Comparison of ENCODE assay signal across 31 mouse cellular contexts in genomic region chr1:51149890-51150289, GRCm38 (mm10).
A peak's percentile ranks its signal among the peaks of the same experiment; 100 is the strongest.
DNase-seq lines count a peak whose midpoint lies in the region; ATAC-seq and TF ChIP-seq lines count a peak whose summit lies in the region.
"Had no signal": no experiment of that assay in that cellular context is flagged by ENCODE, and none has a peak within 500 bp of the region (broad histone marks: within the 10 kb centered on the region; RNA-seq: fewer than 3 reads in every experiment).

No protein-coding gene starts in this region.

- H3K4me2 ChIP-seq in lung, embryonic 14.5 days = no peak overlapping the region
- H3K4me2 ChIP-seq in heart, embryonic 13.5 days = no peak overlapping the region
- H3K4me2 ChIP-seq: embryonic facial prominence, embryonic 15.5 days; forebrain, embryonic 13.5 days; intestine, embryonic 15.5 days; liver, embryonic 12.5 days; midbrain, embryonic 12.5 days; neural tube, embryonic 13.5 days had no signal

- H3K4me1 ChIP-seq in lung, embryonic 14.5 days (ENCODE audit: insufficient read depth) = no peaks in the 10 kb centered on the region; the same call in 1 of the 2 replicates
- H3K4me1 ChIP-seq in lung, adult 2 months (ENCODE audit: control insufficient read depth, insufficient read depth, low read length) = peaks cover 6% of the 10 kb centered on the region
- peaks cover 34% of the 10 kb centered on the region for H3K4me1 ChIP-seq in heart, embryonic 10.5 days
- H3K4me1 ChIP-seq in heart, embryonic 13.5 days = peaks cover 45% of the 10 kb centered on the region
- H3K4me1 ChIP-seq: embryonic facial prominence, embryonic 15.5 days; intestine, embryonic 15.5 days; liver, embryonic 12.5 days; midbrain, embryonic 12.5 days had no signal

- ATAC-seq in lung, embryonic 14.5 days (ENCODE audit: insufficient read depth) = no peak; the same call in 1 of the 2 replicates
- ATAC-seq in heart, embryonic 13.5 days (ENCODE audit: extremely low read depth, insufficient number of reproducible peaks, low FRiP score, low TSS enrichment) = no peak
- ATAC-seq: forebrain, embryonic 13.5 days; hindbrain, embryonic 16.5 days; intestine, embryonic 15.5 days; liver, embryonic 12.5 days; liver, postnatal 0 days had no signal

- intact Hi-C loops in heart, postnatal 10 days (cut with DNase I) = loop anchor here (2.0 to 5.0 kb wide), 3 partner anchors 117 to 185 kb away; partner anchors contain the start of gene Cavin2

- H3K4me3 ChIP-seq in lung, embryonic 14.5 days (ENCODE audit: low read depth, low read length) = no peak overlapping the region
- no peak overlapping the region for H3K4me3 ChIP-seq in lung, adult 2 months (replicated peaks; ENCODE audit: extremely low read depth, low read depth, low read length)
- H3K4me3 ChIP-seq in heart, embryonic 10.5 days = no peak overlapping the region
- H3K4me3 ChIP-seq in heart, embryonic 13.5 days = no peak overlapping the region
- H3K4me3 ChIP-seq: embryonic facial prominence, embryonic 10.5 days; embryonic facial prominence, embryonic 15.5 days; forebrain, embryonic 13.5 days; gastrocnemius, adult 2 months; hindbrain, embryonic 10.5 days; intestine, embryonic 15.5 days; liver, embryonic 12.5 days; megakaryocyte, embryonic 14.5 days; midbrain, embryonic 12.5 days; neural tube, embryonic 13.5 days had no signal

- no peak overlapping the region for H3K9ac ChIP-seq in lung, embryonic 14.5 days
- no peak overlapping the region for H3K9ac ChIP-seq in heart, embryonic 13.5 days
- H3K9ac ChIP-seq: embryonic facial prominence, embryonic 15.5 days; forebrain, embryonic 13.5 days; intestine, embryonic 15.5 days; liver, embryonic 12.5 days; liver, postnatal 0 days; midbrain, embryonic 12.5 days; neural tube, embryonic 13.5 days had no signal

- H3K36me3 ChIP-seq in lung, embryonic 14.5 days (ENCODE audit: insufficient read depth) = no peaks in the 10 kb centered on the region
- no peaks in the 10 kb centered on the region for H3K36me3 ChIP-seq in heart, embryonic 10.5 days
- H3K36me3 ChIP-seq in heart, embryonic 13.5 days = no peaks in the 10 kb centered on the region
- H3K36me3 ChIP-seq: embryonic facial prominence, embryonic 10.5 days; embryonic facial prominence, embryonic 15.5 days; hindbrain, embryonic 10.5 days; intestine, embryonic 15.5 days; liver, embryonic 12.5 days; midbrain, embryonic 12.5 days; neural tube, embryonic 13.5 days had no signal

- 70% methylated on average over 1 of the region's 1 CpGs for WGBS in lung, embryonic 14.5 days
- 75% methylated on average over 1 of the region's 1 CpGs for WGBS in lung, adult 2 months
- WGBS in heart, embryonic 10.5 days = 66% methylated on average over 1 of the region's 1 CpGs
- 47% methylated on average over 1 of the region's 1 CpGs for WGBS in heart, embryonic 13.5 days

- TF ChIP-seq POLR2A in lung, adult 2 months (IDR thresholded peaks at IDR 0.05; ENCODE audit: borderline replicate concordance, extremely low read depth, low read depth, low read length) = no peak

- no peaks in the 10 kb centered on the region for H3K27me3 ChIP-seq in lung, embryonic 14.5 days (ENCODE audit: insufficient read depth, low read length)
- no peaks in the 10 kb centered on the region for H3K27me3 ChIP-seq in heart, embryonic 10.5 days (ENCODE audit: insufficient read depth, poor library complexity, severe bottlenecking)
- H3K27me3 ChIP-seq in heart, embryonic 13.5 days (replicated peaks) = no peaks in the 10 kb centered on the region
- H3K27me3 ChIP-seq: embryonic facial prominence, embryonic 15.5 days; forebrain, embryonic 13.5 days; intestine, embryonic 15.5 days; liver, embryonic 12.5 days; megakaryocyte, embryonic 14.5 days; neural tube, embryonic 13.5 days had no signal

- H3K27ac ChIP-seq in lung, embryonic 14.5 days (ENCODE audit: low read depth) = no peak overlapping the region
- peak overlapping the region; percentile 56; the same call in 1 of the 2 replicates for H3K27ac ChIP-seq in heart, embryonic 10.5 days
- H3K27ac ChIP-seq in heart, embryonic 13.5 days (replicated peaks) = peak overlapping the region; percentile 76
- H3K27ac ChIP-seq: embryonic facial prominence, embryonic 10.5 days; embryonic facial prominence, embryonic 15.5 days; forebrain, embryonic 13.5 days; hindbrain, embryonic 10.5 days; intestine, embryonic 15.5 days; liver, embryonic 12.5 days; midbrain, embryonic 12.5 days; neural tube, embryonic 13.5 days; stomach, postnatal 0 days had no signal

- peak; percentile 34 for DNase-seq in lung, embryonic 14.5 days
- no peak for DNase-seq in lung, adult 2 months
- DNase-seq in heart, embryonic 10.5 days (ENCODE audit: low spot score) = no peak
- DNase-seq in heart, postnatal 10 days = peak; percentile 52 to 53
- no peak for DNase-seq in layer of hippocampus, postnatal 14 days (ENCODE audit: low spot score in 2 of 2)
- DNase-seq in cerebellum, postnatal 10 days = no peak
- DNase-seq: adrenal gland, postnatal 36 days; B cell, adult 2 months; cerebellum, adult 2 months; cerebellum, postnatal 25 days; gastrocnemius, adult 2 months; kidney, adult 2 months; kidney, postnatal 4 days; layer of hippocampus, postnatal 36 days; left cerebral cortex, postnatal 4 days; liver, postnatal 0 days; right cerebral cortex, postnatal 4 days; thymus, adult 18-20 months; thymus, postnatal 25 days had no signal

- TF ChIP-seq CTCF in lung, embryonic 14.5 days (IDR thresholded peaks at IDR 0.05; ENCODE audit: low read depth) = no peak
- no peak for TF ChIP-seq CTCF in lung, adult 2 months (IDR thresholded peaks at IDR 0.05; ENCODE audit: insufficient read depth, low read length)

- no peaks in the 10 kb centered on the region for H3K9me3 ChIP-seq in lung, embryonic 14.5 days (ENCODE audit: low read depth, low read length)
- H3K9me3 ChIP-seq in heart, embryonic 10.5 days = no peaks in the 10 kb centered on the region
- H3K9me3 ChIP-seq in heart, embryonic 13.5 days = no peaks in the 10 kb centered on the region
- H3K9me3 ChIP-seq: embryonic facial prominence, embryonic 10.5 days; embryonic facial prominence, embryonic 15.5 days; forebrain, embryonic 13.5 days; hindbrain, embryonic 10.5 days; intestine, embryonic 15.5 days; liver, embryonic 12.5 days; megakaryocyte, embryonic 14.5 days; midbrain, embryonic 12.5 days; neural tube, embryonic 13.5 days had no signal

Comparison
In these comparisons a context has a peak if more than half of its experiments do, and no peak if none do; other contexts are left out.
1. DNase-seq: peak in lung, embryonic 14.5 days (single experiment) and heart, postnatal 10 days (2 of 2); none in lung, adult 2 months (single experiment), heart, embryonic 10.5 days (single experiment), layer of hippocampus, postnatal 14 days (0 of 2) and cerebellum, postnatal 10 days (0 of 2).